25 mouse cellular contexts compared by ENCODE assay signal in the genomic region with DNA sequence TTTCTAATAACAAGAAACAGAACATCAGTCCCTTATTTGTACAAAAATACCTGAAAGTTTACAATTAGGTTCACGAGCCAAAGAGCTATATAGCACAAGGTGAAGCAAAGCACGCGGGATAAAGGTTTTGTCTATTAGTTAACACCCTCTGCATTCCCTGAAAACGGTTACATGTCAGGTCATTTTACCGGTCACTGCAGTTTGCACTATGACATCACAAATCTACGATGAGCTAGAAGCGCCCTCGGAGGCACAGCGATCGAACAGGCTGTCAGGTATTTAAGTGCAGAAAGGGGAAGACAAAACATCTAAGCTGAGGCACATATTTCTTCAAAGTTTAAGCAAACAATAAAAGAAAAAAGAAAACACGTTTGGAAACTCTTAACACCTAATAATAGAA.
"Had no signal": no experiment of that assay in that cellular context is flagged by ENCODE, and none has a peak within 500 bp of the region (broad histone marks: within the 10 kb centered on the region; RNA-seq: fewer than 3 reads in every experiment).

No protein-coding gene starts in this region.

- H3K27ac ChIP-seq: hindbrain, embryonic 10.5 days; hindbrain, embryonic 12.5 days; hindbrain, embryonic 14.5 days; intestine, embryonic 15.5 days; layer of hippocampus, adult 2 months; left cerebral cortex, adult 2 months; liver, embryonic 13.5 days; liver, embryonic 15.5 days had no signal

- H3K4me2 ChIP-seq: heart, embryonic 11.5 days; heart, embryonic 15.5 days; hindbrain, embryonic 12.5 days; hindbrain, embryonic 14.5 days; intestine, embryonic 15.5 days; liver, embryonic 13.5 days; liver, embryonic 15.5 days had no signal

- DNase-seq: gastrocnemius, adult 2 months; gastrocnemius, postnatal 10 days; gastrocnemius, postnatal 25 days; heart, postnatal 10 days; heart, postnatal 4 days; kidney, adult 18-20 months; kidney, adult 8-10 months; kidney, postnatal 10 days; kidney, postnatal 25 days; kidney, postnatal 4 days; liver; liver, embryonic 13.5 days; liver, postnatal 0 days had no signal

- H3K4me1 ChIP-seq: intestine, embryonic 15.5 days had no signal

- H3K9me3 ChIP-seq: heart, embryonic 15.5 days; hindbrain, embryonic 10.5 days; hindbrain, embryonic 12.5 days; intestine, embryonic 15.5 days; liver, embryonic 13.5 days; liver, embryonic 15.5 days had no signal

- ATAC-seq: hindbrain, embryonic 16.5 days; inflammation-experienced regulatory T-cells, adult 6 months; intestine, embryonic 15.5 days; intestine, postnatal 0 days; liver, postnatal 0 days had no signal

- H3K4me3 ChIP-seq: gastrocnemius, adult 2 months; heart, embryonic 15.5 days; hindbrain, embryonic 10.5 days; hindbrain, embryonic 12.5 days; intestine, embryonic 15.5 days; layer of hippocampus, adult 2 months; left cerebral cortex, adult 2 months; liver, embryonic 13.5 days; liver, embryonic 15.5 days had no signal

- H3K36me3 ChIP-seq: intestine, embryonic 15.5 days had no signal

- H3K9ac ChIP-seq: heart, embryonic 15.5 days; hindbrain, embryonic 12.5 days; hindbrain, embryonic 14.5 days; intestine, embryonic 15.5 days; liver, embryonic 13.5 days; liver, embryonic 15.5 days; liver, postnatal 0 days had no signal

- H3K27me3 ChIP-seq: heart, embryonic 15.5 days; hindbrain, embryonic 12.5 days; intestine, embryonic 15.5 days; liver, embryonic 13.5 days; liver, embryonic 15.5 days had no signal
